Mouse (Mus musculus) embryonic fibroblast, embryonic 13.5 days (primary cell): Measurements from ENCODE around the gene Gzmn.
A peak's percentile ranks its signal among the peaks of the same experiment; 100 is the strongest.

Experiments
- CTCF ChIP-seq: IDR thresholded peaks from 2 replicates; pipeline ENCODE4 v1.5.1; 2011; ENCODE audit warnings: mild to moderate bottlenecking, control low read depth, low read length, moderate library complexity, borderline replicate concordance; ENCODE audit not compliant: insufficient read depth
- POLR2A ChIP-seq: IDR thresholded peaks from 2 replicates; pipeline ENCODE4 v1.6.1; 2011; ENCODE audit warnings: low read depth, mild to moderate bottlenecking, control low read depth, low read length, moderate library complexity

DNA sequence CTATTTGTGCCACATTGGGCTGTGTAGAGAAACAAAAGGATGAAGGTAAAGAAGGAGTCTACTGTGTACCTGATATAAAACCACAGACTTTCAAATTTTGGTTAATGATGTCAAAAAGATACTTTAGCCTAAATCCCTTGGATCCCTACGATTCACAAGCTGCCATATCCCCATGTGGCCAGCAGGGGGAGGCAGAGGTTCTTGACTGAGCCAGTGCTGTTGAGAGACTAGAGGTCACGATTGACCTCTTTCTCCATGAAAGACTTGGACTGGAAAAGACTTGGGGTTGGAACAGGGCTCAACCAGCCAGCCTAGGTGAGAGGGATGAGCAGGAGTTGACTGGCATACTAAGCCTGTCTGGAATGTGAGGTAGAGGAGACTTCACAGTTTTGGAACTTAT, 29.6 kb upstream of the Gzmn start:
- peak; percentile 79 for TF ChIP-seq CTCF
- no peak for TF ChIP-seq POLR2A
